Mouse (Mus musculus): Measurements from ENCODE around the gene Pdzd3.
A peak's percentile ranks its signal among the peaks of the same experiment; 100 is the strongest.

Gene Pdzd3

GRCm38 (mm10) chr9:44199580-44199979 lies 51.7 kb downstream of the Pdzd3 start:
- DNase-seq (ENCODE audit: low spot score), result peak; percentile 19

- DNase-seq (ENCODE audit: low spot score), result no peak
Measured at GRCm38 (mm10) chr9:44199166-44199565, 52.1 kb downstream of the Pdzd3 start.
